Comparison of ENCODE assay signal across 8 mouse cellular contexts in the genomic region with DNA sequence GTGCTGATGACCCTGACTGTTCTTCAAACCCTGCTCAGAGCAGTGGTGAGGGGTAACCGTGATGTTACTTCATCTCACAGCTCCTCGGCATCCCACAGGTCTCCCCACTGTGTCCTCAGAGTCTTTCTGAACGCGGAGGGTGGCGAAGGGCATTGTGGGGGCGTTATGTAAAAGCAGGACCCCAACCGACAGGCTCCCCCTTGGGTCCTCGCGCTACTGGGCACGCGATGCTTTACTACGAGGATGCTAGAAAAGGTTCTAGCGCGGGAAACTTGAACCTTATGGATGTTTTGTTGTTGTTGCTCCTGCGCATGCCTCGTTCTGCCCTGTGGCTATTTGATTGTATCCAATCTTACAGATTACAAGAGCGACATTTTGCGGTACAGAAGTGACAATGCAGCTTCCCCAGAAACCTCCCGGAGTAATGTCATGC. TPM values are rescaled to one million over a fixed set of nuclear protein-coding genes. Genes with fewer than 3 reads are reported as not detected.
A peak's percentile ranks its signal among the peaks of the same experiment; 100 is the strongest.
DNase-seq lines count a peak whose midpoint lies in the region; ATAC-seq and TF ChIP-seq lines count a peak whose summit lies in the region.

Gene Csnk2b (minus strand): TSS at position 183 of the 433 bp plus-strand sequence.

- H3K36me3 ChIP-seq in ES-Bruce4 (ENCODE audit: control insufficient read depth, insufficient read depth, low read length, poor library complexity, severe bottlenecking) = peaks cover 21% of the 10 kb centered on the region
- H3K36me3 ChIP-seq in forebrain, embryonic 10.5 days (replicated peaks) = peaks cover 54% of the 10 kb centered on the region
- H3K36me3 ChIP-seq in heart, embryonic 13.5 days = peaks cover 50% of the 10 kb centered on the region
- peaks cover 35% of the 10 kb centered on the region for H3K36me3 ChIP-seq in kidney, embryonic 16.5 days (ENCODE audit: insufficient read depth, low read length)
- peaks cover 39% of the 10 kb centered on the region for H3K36me3 ChIP-seq in limb, embryonic 15.5 days
- peaks cover 16% of the 10 kb centered on the region for H3K36me3 ChIP-seq in midbrain, embryonic 16.5 days (ENCODE audit: control insufficient read depth, insufficient read depth, low read length)

- TF ChIP-seq POLR2A in ES-Bruce4 (IDR thresholded peaks at IDR 0.05; ENCODE audit: insufficient read depth, low read length) = no peak
- no peak for TF ChIP-seq POLR2A in brain, embryonic 14.5 days (IDR thresholded peaks at IDR 0.05; ENCODE audit: borderline replicate concordance, extremely low read depth, insufficient read depth, insufficient read length, poor library complexity, severe bottlenecking)

- no peak for TF ChIP-seq EP300 in ES-Bruce4 (IDR thresholded peaks at IDR 0.05; ENCODE audit: insufficient read depth, low read depth, low read length)

- peak within 1 kb of the TSS; percentile 96 for H3K4me2 ChIP-seq in heart, embryonic 13.5 days
- H3K4me2 ChIP-seq in kidney, embryonic 16.5 days (replicated peaks; ENCODE audit: low read depth, low read length) = peak within 1 kb of the TSS; percentile 90
- H3K4me2 ChIP-seq in limb, embryonic 15.5 days = peak within 1 kb of the TSS; percentile 90
- H3K4me2 ChIP-seq in midbrain, embryonic 16.5 days (ENCODE audit: low read length) = peak within 1 kb of the TSS; percentile 94

- H3K9me3 ChIP-seq in ES-Bruce4 (replicated peaks; ENCODE audit: control insufficient read depth, insufficient read depth, low read length, poor library complexity, severe bottlenecking) = no peaks in the 10 kb centered on the region
- no peaks in the 10 kb centered on the region for H3K9me3 ChIP-seq in forebrain, embryonic 10.5 days
- no peaks in the 10 kb centered on the region for H3K9me3 ChIP-seq in heart, embryonic 13.5 days
- H3K9me3 ChIP-seq in kidney, embryonic 16.5 days (ENCODE audit: low read length) = no peaks in the 10 kb centered on the region
- no peaks in the 10 kb centered on the region for H3K9me3 ChIP-seq in limb, embryonic 15.5 days
- no peaks in the 10 kb centered on the region for H3K9me3 ChIP-seq in midbrain, embryonic 16.5 days (replicated peaks; ENCODE audit: control insufficient read depth, low read length, poor library complexity, severe bottlenecking)

- no peak for TF ChIP-seq CTCF in ES-Bruce4 (IDR thresholded peaks at IDR 0.05; ENCODE audit: low read depth, low read length)
- peak; percentile 36; the same call in 1 of the 2 replicates for TF ChIP-seq CTCF in brain, embryonic 14.5 days (IDR thresholded peaks at IDR 0.05; ENCODE audit: borderline replicate concordance, extremely low read depth, insufficient read depth, insufficient read length)

- peak; percentile 92 for DNase-seq in brain, embryonic 14.5 days (ENCODE audit: low read depth)
- DNase-seq in forebrain, embryonic 10.5 days (ENCODE audit: extremely low spot score, low spot score) = no peak
- DNase-seq in testis, postnatal 10 days (ENCODE audit: low spot score) = peak; percentile 64

- no peaks in the 10 kb centered on the region for H3K4me1 ChIP-seq in ES-Bruce4 (ENCODE audit: control insufficient read depth, insufficient read depth, low read length)
- peaks cover 46% of the 10 kb centered on the region for H3K4me1 ChIP-seq in forebrain, embryonic 10.5 days
- H3K4me1 ChIP-seq in heart, embryonic 13.5 days = peaks cover 37% of the 10 kb centered on the region
- H3K4me1 ChIP-seq in kidney, embryonic 16.5 days (ENCODE audit: insufficient read depth, low read length) = peaks cover 30% of the 10 kb centered on the region
- peaks cover 34% of the 10 kb centered on the region for H3K4me1 ChIP-seq in limb, embryonic 15.5 days
- H3K4me1 ChIP-seq in midbrain, embryonic 16.5 days (ENCODE audit: control insufficient read depth, insufficient read depth, low read length) = peaks cover 24% of the 10 kb centered on the region

- no peak for ATAC-seq in heart, embryonic 13.5 days (ENCODE audit: extremely low read depth, insufficient number of reproducible peaks, low FRiP score, low TSS enrichment)
- ATAC-seq in kidney, embryonic 16.5 days (ENCODE audit: low FRiP score, low TSS enrichment) = no peak; the same call in 1 of the 2 replicates
- ATAC-seq in limb, embryonic 15.5 days (ENCODE audit: insufficient number of reproducible peaks, low FRiP score, low TSS enrichment, low read depth) = no peak
- peak; percentile 14 for ATAC-seq in midbrain, embryonic 16.5 days

- peak within 1 kb of the TSS; percentile 96 for H3K4me3 ChIP-seq in ES-Bruce4 (ENCODE audit: low read depth, low read length)
- H3K4me3 ChIP-seq in forebrain, embryonic 10.5 days = peak within 1 kb of the TSS; percentile 82
- peak within 1 kb of the TSS; percentile 98 for H3K4me3 ChIP-seq in heart, embryonic 13.5 days
- peak within 1 kb of the TSS; percentile 96 for H3K4me3 ChIP-seq in kidney, embryonic 16.5 days (ENCODE audit: low read length)
- H3K4me3 ChIP-seq in limb, embryonic 15.5 days = peak within 1 kb of the TSS; percentile 87
- peak within 1 kb of the TSS; percentile 89 for H3K4me3 ChIP-seq in midbrain, embryonic 16.5 days (ENCODE audit: low read depth, low read length)

- H3K9ac ChIP-seq in ES-Bruce4 (ENCODE audit: low read depth, poor library complexity, severe bottlenecking) = peak within 1 kb of the TSS; percentile 93
- peak within 1 kb of the TSS; percentile 99 for H3K9ac ChIP-seq in heart, embryonic 13.5 days
- H3K9ac ChIP-seq in kidney, embryonic 16.5 days (replicated peaks; ENCODE audit: low read length) = peak within 1 kb of the TSS; percentile 97
- H3K9ac ChIP-seq in limb, embryonic 15.5 days = peak within 1 kb of the TSS; percentile 94
- peak within 1 kb of the TSS; percentile 92 for H3K9ac ChIP-seq in midbrain, embryonic 16.5 days (ENCODE audit: low read depth, low read length)

- H3K27ac ChIP-seq in ES-Bruce4 (ENCODE audit: insufficient read depth, low read length) = peak within 1 kb of the TSS; percentile 71
- H3K27ac ChIP-seq in forebrain, embryonic 10.5 days = peak within 1 kb of the TSS; percentile 93
- peak within 1 kb of the TSS; percentile 92 for H3K27ac ChIP-seq in heart, embryonic 13.5 days (replicated peaks)
- H3K27ac ChIP-seq in kidney, embryonic 16.5 days (ENCODE audit: low read length) = peak within 1 kb of the TSS; percentile 85
- H3K27ac ChIP-seq in limb, embryonic 15.5 days = peak within 1 kb of the TSS; percentile 93
- peak within 1 kb of the TSS; percentile 89 for H3K27ac ChIP-seq in midbrain, embryonic 16.5 days (ENCODE audit: low read length)

- under 1% methylated on average over 19 of the region's 19 CpGs for WGBS in forebrain, embryonic 10.5 days
- WGBS in heart, embryonic 13.5 days = under 1% methylated on average over 19 of the region's 19 CpGs
- 0% methylated on average over 19 of the region's 19 CpGs for WGBS in kidney, embryonic 16.5 days
- WGBS in limb, embryonic 15.5 days = under 1% methylated on average over 19 of the region's 19 CpGs
- WGBS in midbrain, embryonic 16.5 days = under 1% methylated on average over 19 of the region's 19 CpGs

- H3K27me3 ChIP-seq in ES-Bruce4 (ENCODE audit: control insufficient read depth, insufficient read depth, low read length, poor library complexity, severe bottlenecking) = no peaks in the 10 kb centered on the region
- no peaks in the 10 kb centered on the region for H3K27me3 ChIP-seq in forebrain, embryonic 10.5 days (ENCODE audit: poor library complexity, severe bottlenecking)
- no peaks in the 10 kb centered on the region for H3K27me3 ChIP-seq in heart, embryonic 13.5 days (replicated peaks)
- no peaks in the 10 kb centered on the region for H3K27me3 ChIP-seq in kidney, embryonic 16.5 days (ENCODE audit: insufficient read depth, low read length)
- no peaks in the 10 kb centered on the region for H3K27me3 ChIP-seq in limb, embryonic 15.5 days
- H3K27me3 ChIP-seq in midbrain, embryonic 16.5 days (ENCODE audit: control insufficient read depth, insufficient read depth, low read depth, low read length) = no peaks in the 10 kb centered on the region

RNA-seq across cellular contexts. Expression of gene Csnk2b, which starts in this region (rescaled TPM):
- 146 and 173 TPM in 2 replicates for polyA plus RNA-seq in ES-Bruce4 (2011; ENCODE audit: insufficient read depth, insufficient read length, low read depth, missing spikeins)
- polyA plus RNA-seq in brain, embryonic 14.5 days (2012; rRNA removed) = 243 and 257 TPM in 2 replicates
- polyA plus RNA-seq in forebrain, embryonic 10.5 days (2016; fragmentation: Nextera tagmentation; extraction: Ambion mirVana) = 290 and 303 TPM in 2 replicates
- 215 and 231 TPM in 2 replicates for polyA plus RNA-seq in heart, embryonic 13.5 days (2015; fragmentation: Nextera tagmentation; extraction: Ambion mirVana)
- 293 and 308 TPM in 2 replicates for polyA plus RNA-seq in kidney, embryonic 16.5 days (2015; fragmentation: Nextera tagmentation; extraction: Ambion mirVana)
- polyA plus RNA-seq in limb, embryonic 15.5 days (2015; fragmentation: Nextera tagmentation; extraction: Ambion mirVana) = 293 and 297 TPM in 2 replicates
- polyA plus RNA-seq in midbrain, embryonic 16.5 days (2015; fragmentation: Nextera tagmentation; extraction: Ambion mirVana) = 315 and 331 TPM in 2 replicates
